Mouse (Mus musculus) limb, embryonic 10.5 days (tissue): Measurements from ENCODE around the gene Spocd1. TPM values are rescaled to one million over a fixed set of nuclear protein-coding genes. Genes with fewer than 3 reads are reported as not detected.

Source experiments
- DNase-seq: peaks from one replicate; pipeline ENCODE4 v3.0.0-alpha.2; 2017; ENCODE audit warnings: low spot score
- H3K27ac ChIP-seq: fragments of 300-500 bp; sonication (generic); 2 replicates; pipeline ENCODE4 v1.5.1; 2016; ENCODE audit warnings: mild to moderate bottlenecking
- H3K27me3 ChIP-seq: fragments of 300-500 bp; sonication (generic); 2 replicates; pipeline ENCODE4 v1.6.1; 2016; ENCODE audit warnings: low read depth, mild to moderate bottlenecking; ENCODE audit not compliant: poor library complexity, severe bottlenecking
- H3K36me3 ChIP-seq: fragments of 300-500 bp; sonication (generic); 2 replicates; pipeline ENCODE4 v1.6.1; 2016; ENCODE audit warnings: mild to moderate bottlenecking, moderate library complexity
- H3K4me1 ChIP-seq: fragments of 300-500 bp; sonication (generic); 2 replicates; pipeline ENCODE4 v1.6.1; 2016
- H3K4me3 ChIP-seq: fragments of 300-500 bp; sonication (generic); 2 replicates; pipeline ENCODE4 v1.5.1; 2016; ENCODE audit warnings: mild to moderate bottlenecking, moderate library complexity
- H3K9me3 ChIP-seq: fragments of 300-500 bp; sonication (generic); replicated peaks from 2 replicates; pipeline ENCODE4 v1.6.1; 2016; ENCODE audit warnings: mild to moderate bottlenecking
- WGBS: fragments of 180-500 bp; shearing (Covaris S2); methylation state at CpG from one replicate; pipeline ENCODE4 v1.1.7; 2016; 5-methylcytosine and 5-hydroxymethylcytosine counted together
- polyA plus RNA-seq: library from polyadenylated mRNA; unstranded; fragments of >200 nt; fragmentation: Nextera tagmentation; extraction: Ambion mirVana; gene quantifications from 2 replicates; pipeline ENCODE4 v1.2.1, GENCODE M21; 2016

Gene Spocd1
- polyA plus RNA-seq, 1 experiment from 2014 or later = not detected

GRCm38 (mm10) chr4:129985161-129985670, 56.2 kb downstream of the Spocd1 start:
- Histone ChIP-seq H3K9me3 (no peaks in the 10 kb centered on the region), H3K27ac (peak overlapping the region; percentile 68), H3K36me3 (no peaks in the 10 kb centered on the region), H3K27me3 (peaks cover 97% of the 10 kb centered on the region), H3K4me1 (peaks cover 59% of the 10 kb centered on the region), H3K4me3 (peak overlapping the region; percentile 67)
- WGBS = 1% methylated on average over 48 of the region's 48 CpGs
- DNase-seq = peak; percentile 66

GRCm38 (mm10) chr4:129985671-129986441, 56.8 kb downstream of the Spocd1 start:
- no peaks in the 10 kb centered on the region for H3K9me3 ChIP-seq
- H3K27ac ChIP-seq = 0 out of 2 replicates have a peak overlapping the region, but pooled peaks have one; percentile 68
- WGBS = under 1% methylated on average over 57 of the region's 58 CpGs
- H3K4me1 ChIP-seq = peaks cover 65% of the 10 kb centered on the region
- no peaks in the 10 kb centered on the region for H3K36me3 ChIP-seq
- peak overlapping the region; percentile 67 for H3K4me3 ChIP-seq
- peak; percentile 71 for DNase-seq
- H3K27me3 ChIP-seq = peaks cover 97% of the 10 kb centered on the region

- peak; percentile 63 for DNase-seq
- H3K36me3 ChIP-seq = no peaks in the 10 kb centered on the region
- H3K9me3 ChIP-seq = no peaks in the 10 kb centered on the region
- H3K4me1 ChIP-seq = peaks cover 65% of the 10 kb centered on the region
- peak overlapping the region; percentile 61 for H3K4me3 ChIP-seq
- H3K27ac ChIP-seq = peak overlapping the region; percentile 65; the same call in 1 of the 2 replicates
- 1% methylated on average over 53 of the region's 53 CpGs for WGBS
- peaks cover 94% of the 10 kb centered on the region for H3K27me3 ChIP-seq
Measured at GRCm38 (mm10) chr4:129987825-129988504, 58.9 kb downstream of the Spocd1 start.

GRCm38 (mm10) chr4:129989925-129990324, 60.9 kb downstream of the Spocd1 start:
- 67% methylated on average over 4 of the region's 4 CpGs for WGBS
- Histone ChIP-seq H3K4me3 (no peak overlapping the region), H3K27ac (no peak overlapping the region), H3K4me1 (peaks cover 49% of the 10 kb centered on the region), H3K36me3 (no peaks in the 10 kb centered on the region), H3K27me3 (peaks cover 96% of the 10 kb centered on the region), H3K9me3 (no peaks in the 10 kb centered on the region)
- DNase-seq = no peak

- H3K36me3 ChIP-seq = no peaks in the 10 kb centered on the region
- no peak for DNase-seq
- H3K27me3 ChIP-seq = peaks cover 96% of the 10 kb centered on the region
- peaks cover 27% of the 10 kb centered on the region for H3K4me1 ChIP-seq
- no peak overlapping the region for H3K4me3 ChIP-seq
- no peaks in the 10 kb centered on the region for H3K9me3 ChIP-seq
- WGBS = 80% methylated on average over 16 of the region's 16 CpGs
- no peak overlapping the region for H3K27ac ChIP-seq
Measured at GRCm38 (mm10) chr4:129992720-129993119, 63.7 kb downstream of the Spocd1 start.

- Histone ChIP-seq H3K27ac (no peak overlapping the region), H3K36me3 (no peaks in the 10 kb centered on the region), H3K9me3 (no peaks in the 10 kb centered on the region), H3K4me3 (no peak overlapping the region), H3K27me3 (peaks cover 96% of the 10 kb centered on the region), H3K4me1 (peaks cover 22% of the 10 kb centered on the region)
- DNase-seq = no peak
- WGBS = 93% methylated on average over 5 of the region's 5 CpGs
Measured at GRCm38 (mm10) chr4:129993213-129993612, 64.2 kb downstream of the Spocd1 start.

GRCm38 (mm10) chr4:129993944-129994695, 65.1 kb downstream of the Spocd1 start:
- no peak overlapping the region for H3K4me3 ChIP-seq
- H3K4me1 ChIP-seq = peaks cover 19% of the 10 kb centered on the region
- H3K27ac ChIP-seq = no peak overlapping the region
- DNase-seq = no peak
- H3K36me3 ChIP-seq = no peaks in the 10 kb centered on the region
- no peaks in the 10 kb centered on the region for H3K9me3 ChIP-seq
- peaks cover 96% of the 10 kb centered on the region for H3K27me3 ChIP-seq
- 91% methylated on average over 16 of the region's 16 CpGs for WGBS

GRCm38 (mm10) chr4:129994728-129995127, 65.7 kb downstream of the Spocd1 start:
- H3K27ac ChIP-seq = no peak overlapping the region
- no peak overlapping the region for H3K4me3 ChIP-seq
- DNase-seq = no peak
- no peaks in the 10 kb centered on the region for H3K36me3 ChIP-seq
- no peaks in the 10 kb centered on the region for H3K9me3 ChIP-seq
- 87% methylated on average over 5 of the region's 5 CpGs for WGBS
- peaks cover 19% of the 10 kb centered on the region for H3K4me1 ChIP-seq
- peaks cover 96% of the 10 kb centered on the region for H3K27me3 ChIP-seq

GRCm38 (mm10) chr4:129995255-129995654, 66.2 kb downstream of the Spocd1 start:
- 85% methylated on average over 8 of the region's 8 CpGs for WGBS
- H3K36me3 ChIP-seq = no peaks in the 10 kb centered on the region
- no peak overlapping the region for H3K4me3 ChIP-seq
- no peak overlapping the region for H3K27ac ChIP-seq
- no peak for DNase-seq
- H3K9me3 ChIP-seq = no peaks in the 10 kb centered on the region
- peaks cover 96% of the 10 kb centered on the region for H3K27me3 ChIP-seq
- H3K4me1 ChIP-seq = peaks cover 13% of the 10 kb centered on the region

- H3K9me3 ChIP-seq = no peaks in the 10 kb centered on the region
- 83% methylated on average over 4 of the region's 4 CpGs for WGBS
- H3K36me3 ChIP-seq = no peaks in the 10 kb centered on the region
- no peak overlapping the region for H3K4me3 ChIP-seq
- DNase-seq = no peak
- peaks cover 96% of the 10 kb centered on the region for H3K27me3 ChIP-seq
- peaks cover 8% of the 10 kb centered on the region for H3K4me1 ChIP-seq
- H3K27ac ChIP-seq = no peak overlapping the region
Measured at GRCm38 (mm10) chr4:129996015-129996414, 67.0 kb downstream of the Spocd1 start.

- H3K36me3 ChIP-seq = no peaks in the 10 kb centered on the region
- peaks cover 8% of the 10 kb centered on the region for H3K4me1 ChIP-seq
- WGBS = 54% methylated on average over 11 of the region's 11 CpGs
- H3K4me3 ChIP-seq = no peak overlapping the region
- peaks cover 79% of the 10 kb centered on the region for H3K27me3 ChIP-seq
- H3K27ac ChIP-seq = no peak overlapping the region
- no peak for DNase-seq
- H3K9me3 ChIP-seq = no peaks in the 10 kb centered on the region
Measured at GRCm38 (mm10) chr4:129998124-129998523, 69.1 kb downstream of the Spocd1 start.

GRCm38 (mm10) chr4:130001710-130002109, 72.7 kb downstream of the Spocd1 start:
- H3K4me1 ChIP-seq = peaks cover 12% of the 10 kb centered on the region
- no peak overlapping the region for H3K27ac ChIP-seq
- no peak overlapping the region for H3K4me3 ChIP-seq
- no peaks in the 10 kb centered on the region for H3K36me3 ChIP-seq
- 56% methylated on average over 5 of the region's 5 CpGs for WGBS
- no peaks in the 10 kb centered on the region for H3K9me3 ChIP-seq
- DNase-seq = no peak
- H3K27me3 ChIP-seq = peaks cover 73% of the 10 kb centered on the region
